Mouse (Mus musculus): ENCODE results near the gene Popdc2.

Gene Popdc2

GRCm38 (mm10) chr16:38376163-38376840 is 14.3 kb downstream of the Popdc2 start:
- DNase-seq (ENCODE audit: low spot score), result peak; percentile 41

GRCm38 (mm10) chr16:38376841-38377249 is 14.8 kb downstream of the Popdc2 start:
- DNase-seq (ENCODE audit: low spot score), result no peak

GRCm38 (mm10) chr16:38377546-38377945 is 15.5 kb downstream of the Popdc2 start:
- no peak for DNase-seq (ENCODE audit: low spot score)

GRCm38 (mm10) chr16:38378591-38378990 is 16.6 kb downstream of the Popdc2 start:
- DNase-seq (ENCODE audit: low spot score), result no peak

GRCm38 (mm10) chr16:38379088-38379487 is 17.1 kb downstream of the Popdc2 start:
- DNase-seq (ENCODE audit: low spot score), result no peak

GRCm38 (mm10) chr16:38379493-38379892 is 17.5 kb downstream of the Popdc2 start:
- DNase-seq (ENCODE audit: low spot score), result no peak

- DNase-seq (ENCODE audit: low spot score), result no peak
Observed at GRCm38 (mm10) chr16:38379926-38380325, 17.9 kb downstream of the Popdc2 start.

GRCm38 (mm10) chr16:38383683-38384082 is 21.7 kb downstream of the Popdc2 start:
- DNase-seq (ENCODE audit: low spot score), result no peak

GRCm38 (mm10) chr16:38385184-38385634 is 23.2 kb downstream of the Popdc2 start:
- no peak for DNase-seq (ENCODE audit: low spot score)

GRCm38 (mm10) chr16:38385700-38386099 is 23.7 kb downstream of the Popdc2 start:
- DNase-seq (ENCODE audit: low spot score), result no peak

- DNase-seq (ENCODE audit: low spot score), result no peak
Observed at GRCm38 (mm10) chr16:38387389-38387788, 25.4 kb downstream of the Popdc2 start.

GRCm38 (mm10) chr16:38388757-38389156 is 26.7 kb downstream of the Popdc2 start:
- no peak for DNase-seq (ENCODE audit: low spot score)

GRCm38 (mm10) chr16:38389284-38389893 is 27.4 kb downstream of the Popdc2 start:
- no peak for DNase-seq (ENCODE audit: low spot score)

- DNase-seq (ENCODE audit: low spot score), result no peak
Observed at GRCm38 (mm10) chr16:38390322-38390721, 28.3 kb downstream of the Popdc2 start.

- DNase-seq (ENCODE audit: low spot score), result no peak
Observed at GRCm38 (mm10) chr16:38392126-38392894, 30.3 kb downstream of the Popdc2 start.

- no peak for DNase-seq (ENCODE audit: low spot score)
Observed at GRCm38 (mm10) chr16:38394191-38394618, 32.2 kb downstream of the Popdc2 start.

- no peak for DNase-seq (ENCODE audit: low spot score)
Observed at GRCm38 (mm10) chr16:38395060-38395730, 33.2 kb downstream of the Popdc2 start.

GRCm38 (mm10) chr16:38396155-38396554 is 34.1 kb downstream of the Popdc2 start:
- DNase-seq (ENCODE audit: low spot score), result no peak

GRCm38 (mm10) chr16:38398266-38398665 is 36.3 kb downstream of the Popdc2 start:
- DNase-seq (ENCODE audit: low spot score), result no peak

- no peak for DNase-seq (ENCODE audit: low spot score)
Observed at GRCm38 (mm10) chr16:38399076-38399475, 37.1 kb downstream of the Popdc2 start.

GRCm38 (mm10) chr16:38399531-38400231 is 37.7 kb downstream of the Popdc2 start:
- DNase-seq (ENCODE audit: low spot score), result no peak
